Mouse (Mus musculus) CH12.LX (cell line): ENCODE data around the gene Tmem72. TPM values are rescaled to one million over a fixed set of nuclear protein-coding genes. Genes with fewer than 3 reads are reported as not detected.

Source experiments
- DNase-seq: peaks from one replicate; pipeline ENCODE4 v3.0.0-alpha.2; 2013; ENCODE audit errors: extremely low read depth
- H3K27ac ChIP-seq: 2 replicates; pipeline ENCODE4 v1.5.1; 2012; ENCODE audit warnings: low read depth, mild to moderate bottlenecking, control low read depth, moderate library complexity; ENCODE audit not compliant: insufficient read depth
- H3K27me3 ChIP-seq: replicated peaks from 2 replicates; pipeline ENCODE3; 2012; ENCODE audit warnings: inconsistent platforms
- H3K36me3 ChIP-seq, 2 experiments: replicated peaks in 1 of 2; 2 replicates each; pipeline versions ENCODE3 to v1.6.1; 2012; ENCODE audit warnings: inconsistent platforms in 1 of 2, low read length in 1 of 2, mild to moderate bottlenecking in 1 of 2, mixed read lengths in 1 of 2, moderate library complexity in 1 of 2; ENCODE audit not compliant: control insufficient read depth in 1 of 2, insufficient read depth in 1 of 2
- H3K4me1 ChIP-seq, 2 experiments: 2 replicates each; pipeline ENCODE4 v1.6.1; 2012; ENCODE audit warnings: inconsistent platforms in 1 of 2, moderate library complexity in 1 of 2; ENCODE audit not compliant: insufficient read depth in 2 of 2, control insufficient read depth in 1 of 2
- H3K4me2 ChIP-seq: 2 replicates; pipeline ENCODE4 v1.6.1; 2012; ENCODE audit warnings: low read depth, mild to moderate bottlenecking, control low read depth; ENCODE audit not compliant: poor library complexity, insufficient read depth, severe bottlenecking
- H3K4me3 ChIP-seq, 3 experiments: fragments of 150-350 bp in 1 of 3; sonication (generic) in 1 of 3; replicated peaks in 1 of 3; 2 replicates each; pipeline versions ENCODE3 to v1.5.1; 2011 to 2012; ENCODE audit warnings: low read depth in 2 of 3, low read length in 2 of 3, mild to moderate bottlenecking in 2 of 3, moderate library complexity in 2 of 3, control low read depth in 1 of 3, improper control_type of control experiment in 1 of 3, inconsistent platforms in 1 of 3, mixed read lengths in 1 of 3; ENCODE audit not compliant: poor library complexity in 1 of 3
- H3K79me2 ChIP-seq: replicated peaks from 2 replicates; pipeline ENCODE4 v1.6.1; 2012; ENCODE audit warnings: mild to moderate bottlenecking, moderate library complexity; ENCODE audit not compliant: control insufficient read depth, poor library complexity, insufficient read depth, severe bottlenecking; ENCODE audit errors: extremely low read depth
- H3K9ac ChIP-seq: 2 replicates; pipeline ENCODE4 v1.6.1; 2012; ENCODE audit warnings: low read depth, mild to moderate bottlenecking, control low read depth, moderate library complexity; ENCODE audit not compliant: insufficient read depth
- H3K9me3 ChIP-seq: replicated peaks from 2 replicates; pipeline ENCODE3; 2012; ENCODE audit warnings: low read length, inconsistent platforms, mixed read lengths
- E2F4 ChIP-seq: IDR thresholded peaks from 2 replicates; pipeline ENCODE4 v1.6.1; 2011; ENCODE audit warnings: low read depth, low read length, improper control_type of control experiment; ENCODE audit not compliant: insufficient replicate concordance
- ELF1 ChIP-seq: IDR thresholded peaks from 2 replicates; pipeline ENCODE4 v1.6.1; 2014; ENCODE audit warnings: low read depth, mild to moderate bottlenecking, inconsistent platforms, low read length, improper control_type of control experiment
- GABPA ChIP-seq: IDR thresholded peaks from 2 replicates; pipeline ENCODE4 v1.6.1; 2012; ENCODE audit warnings: low read depth, low read length, improper control_type of control experiment, inconsistent platforms; ENCODE audit not compliant: insufficient replicate concordance
- JUN ChIP-seq: IDR thresholded peaks from 2 replicates; pipeline ENCODE4 v1.6.1; 2011; ENCODE audit warnings: low read depth, mild to moderate bottlenecking, low read length, improper control_type of control experiment, moderate library complexity; ENCODE audit not compliant: insufficient read depth
- JUND ChIP-seq: conservative IDR thresholded peaks from 2 replicates; pipeline ENCODE4 v1.6.1; 2011; ENCODE audit warnings: low read depth, low read length, improper control_type of control experiment
- MAFK ChIP-seq: IDR thresholded peaks from 2 replicates; pipeline ENCODE4 v1.6.1; 2011; ENCODE audit warnings: low read length, improper control_type of control experiment; ENCODE audit not compliant: insufficient replicate concordance
- MEF2A ChIP-seq: IDR thresholded peaks from 2 replicates; pipeline ENCODE4 v1.6.1; 2014; ENCODE audit warnings: low read depth, mild to moderate bottlenecking, inconsistent platforms, low read length, improper control_type of control experiment, borderline replicate concordance
- NRF1 ChIP-seq: IDR thresholded peaks from 2 replicates; pipeline ENCODE4 v1.6.1; 2014; ENCODE audit warnings: low read depth, mild to moderate bottlenecking, inconsistent platforms, low read length, improper control_type of control experiment, moderate library complexity
- PAX5 ChIP-seq: IDR thresholded peaks from 2 replicates; pipeline ENCODE4 v1.6.1; 2012; ENCODE audit warnings: low read length, inconsistent platforms, mixed read lengths
- POLR2A ChIP-seq: IDR thresholded peaks from 2 replicates; pipeline ENCODE4 v1.6.1; 2011; ENCODE audit warnings: low read depth, mild to moderate bottlenecking, improper control_type of control experiment, low read length
- RAD21 ChIP-seq: IDR thresholded peaks from 2 replicates; pipeline ENCODE4 v1.6.1; 2011; ENCODE audit warnings: low read depth, mild to moderate bottlenecking, low read length, improper control_type of control experiment, moderate library complexity
- RCOR1 ChIP-seq: conservative IDR thresholded peaks from 2 replicates; pipeline ENCODE4 v1.6.1; 2012; ENCODE audit warnings: low read depth, mild to moderate bottlenecking, inconsistent platforms, low read length, improper control_type of control experiment
- SIN3A ChIP-seq: IDR thresholded peaks from 2 replicates; pipeline ENCODE4 v1.6.1; 2012; ENCODE audit warnings: low read length, improper control_type of control experiment, inconsistent platforms
- TCF12 ChIP-seq: IDR thresholded peaks from 2 replicates; pipeline ENCODE4 v1.6.1; 2014; ENCODE audit warnings: low read depth, mild to moderate bottlenecking, inconsistent platforms, low read length, improper control_type of control experiment
- USF2 ChIP-seq: conservative IDR thresholded peaks from 2 replicates; pipeline ENCODE4 v1.6.1; 2011; ENCODE audit warnings: low read depth, low read length, improper control_type of control experiment
- ZKSCAN1 ChIP-seq: IDR thresholded peaks from 2 replicates; pipeline ENCODE4 v1.6.1; 2012; ENCODE audit warnings: low read depth, inconsistent platforms, low read length, improper control_type of control experiment, borderline replicate concordance
- ZNF384 ChIP-seq: IDR thresholded peaks from 2 replicates; pipeline ENCODE4 v1.6.1; 2012; ENCODE audit warnings: low read depth, low read length, improper control_type of control experiment, inconsistent platforms
- dilution Hi-C: fragments of 300-500 bp; cut with MboI; formaldehyde crosslinking; loops from 2 replicates; pipeline ENCODE4 v1.14.3; 2020; ENCODE audit warnings: low sequenced_read_pairs; ENCODE audit not compliant: extremely low pct_unique_long_range_greater_than_20kb, extremely low pct_ligation_motif_present
- in situ Hi-C: fragments of 300-500 bp; cut with MboI; formaldehyde crosslinking; loops from 3 replicates; pipeline ENCODE4 v1.14.3; 2019; ENCODE audit warnings: low sequenced_read_pairs, low pct_ligation_motif_present, low pct_unique_long_range_greater_than_20kb, mixed read lengths
- polyA plus RNA-seq: library from polyadenylated mRNA; unstranded; fragments of >175 nt; gene quantifications from 2 replicates; pipeline ENCODE4 v1.2.1, GENCODE M21; 2012; ENCODE audit warnings: low read depth; ENCODE audit not compliant: insufficient read length
- total RNA-seq, 2 experiments: library from RNA; depleted of rRNA; stranded (reverse); fragments of 300-350 nt in 1 of 2; fragments of >200 nt in 1 of 2; gene quantifications; 2 replicates each; pipeline ENCODE4 v1.2.3; 2012 to 2014

Tmem72 gene
- total and polyA plus RNA-seq, 3 experiments: 0.01 to 0.04 (median 0.01) TPM

DNA sequence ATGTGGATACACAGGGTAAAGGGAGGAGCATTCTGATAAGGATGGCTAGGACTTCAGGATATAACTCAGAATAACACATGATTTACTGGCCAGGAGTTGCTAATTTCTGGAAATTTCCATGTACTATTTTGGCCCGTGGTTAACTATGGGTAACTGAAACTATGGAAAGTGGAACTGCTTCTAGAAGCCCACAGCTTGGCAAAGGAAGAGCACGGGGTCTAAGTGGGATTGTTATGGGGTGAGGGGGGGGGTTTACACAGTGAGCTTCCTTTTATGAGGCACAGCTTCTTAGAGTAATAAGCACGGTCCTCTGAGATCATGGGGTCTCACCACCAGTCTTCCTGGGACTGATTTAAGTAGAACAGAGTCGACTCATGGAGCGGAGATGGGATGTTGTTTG is 18.6 kb upstream of the Tmem72 start:
- Histone ChIP-seq H3K9ac (no peak overlapping the region), H3K36me3 (no peaks in the 10 kb centered on the region), H3K27me3 (no peaks in the 10 kb centered on the region), H3K27ac (no peak overlapping the region), H3K4me2 (no peak overlapping the region), H3K4me3 (no peak overlapping the region), H3K79me2 (no peaks in the 10 kb centered on the region), H3K4me1 (peaks cover 0 to 23% of the 10 kb centered on the region in 2 experiments; a peak in 3 of 4 replicates), H3K9me3 (no peaks in the 10 kb centered on the region)
- dilution Hi-C loops: no loop called here
- TF ChIP-seq SIN3A (no peak), ELF1 (no peak), E2F4 (no peak), ZKSCAN1 (no peak), RCOR1 (no peak), TCF12 (no peak), JUN (no peak), GABPA (no peak), ZNF384 (no peak), JUND (no peak), USF2 (no peak), POLR2A (no peak), NRF1 (no peak), MEF2A (no peak)
- in situ Hi-C loops: no loop called here
- DNase-seq: no peak

- H3K4me2 ChIP-seq: no peak overlapping the region
- H3K36me3 ChIP-seq: no peaks in the 10 kb centered on the region
- H3K9ac ChIP-seq: no peak overlapping the region
- TF ChIP-seq JUN (no peak), RAD21 (no peak), MAFK (peak; percentile 97), PAX5 (no peak)
- H3K27me3 ChIP-seq: no peaks in the 10 kb centered on the region
- no peaks in the 10 kb centered on the region for H3K79me2 ChIP-seq
- H3K4me3 ChIP-seq: no peak overlapping the region
- in situ Hi-C loops: no loop called here
- no peak for DNase-seq
- H3K4me1 ChIP-seq: peaks cover 0 to 23% of the 10 kb centered on the region in 2 experiments; a peak in 3 of 4 replicates
- H3K9me3 ChIP-seq: no peaks in the 10 kb centered on the region
- dilution Hi-C loops: no loop called here
- no peak overlapping the region for H3K27ac ChIP-seq
Observed at GRCm38 (mm10) chr6:116733577-116733976, 16.9 kb upstream of the Tmem72 start.
